In genomic region chr2:58352846-58353245, GRCm38 (mm10) we compare ENCODE assay signal across 16 mouse cellular contexts. TPM values are rescaled to one million over a fixed set of nuclear protein-coding genes. Genes with fewer than 3 reads are reported as not detected.
"Had no signal": no experiment of that assay in that cellular context is flagged by ENCODE, and none has a peak within 500 bp of the region (broad histone marks: within the 10 kb centered on the region; RNA-seq: fewer than 3 reads in every experiment).

No protein-coding gene starts in this region.

- H3K4me3 ChIP-seq: left cerebral cortex, adult 2 months; liver, embryonic 13.5 days; lung, embryonic 15.5 days; midbrain, embryonic 12.5 days; neural tube, embryonic 13.5 days had no signal

- H3K4me2 ChIP-seq: liver, embryonic 13.5 days; lung, embryonic 15.5 days; midbrain, embryonic 12.5 days; neural tube, embryonic 13.5 days had no signal

- H3K9ac ChIP-seq: liver, embryonic 13.5 days; liver, postnatal 0 days; lung, embryonic 15.5 days; midbrain, embryonic 12.5 days; neural tube, embryonic 13.5 days had no signal

- ATAC-seq: liver, postnatal 0 days; midbrain, embryonic 16.5 days had no signal

- DNase-seq: kidney, postnatal 14 days; liver; liver, embryonic 13.5 days; liver, postnatal 0 days; retina, postnatal 1 day; right cerebral cortex, postnatal 4 days; spleen, adult 18-20 months; thymus, adult 18-20 months; thymus, postnatal 14 days had no signal

- H3K36me3 ChIP-seq: liver, embryonic 13.5 days; lung, embryonic 15.5 days; midbrain, embryonic 12.5 days; neural tube, embryonic 13.5 days had no signal

- H3K9me3 ChIP-seq: liver, embryonic 13.5 days; lung, embryonic 15.5 days; midbrain, embryonic 12.5 days; neural tube, embryonic 13.5 days had no signal

- H3K27ac ChIP-seq: left cerebral cortex, adult 2 months; liver, embryonic 13.5 days; lung, embryonic 15.5 days; midbrain, embryonic 12.5 days; neural tube, embryonic 13.5 days had no signal

RNA-seq across cellular contexts. Expression of gene Acvr1c, which starts 4.8 kb away (rescaled TPM):
- total RNA-seq: megakaryocyte-erythroid progenitor cell, adult 5-6 weeks had no signal
- polyA plus RNA-seq: limb, embryonic 11.5 days; liver, embryonic 13.5 days had no signal
